Mouse (Mus musculus) limb, embryonic 13.5 days (tissue): Measurements from ENCODE around the gene Gabrb1. TPM values are rescaled to one million over a fixed set of nuclear protein-coding genes. Genes with fewer than 3 reads are reported as not detected.

Source experiments
- ATAC-seq: fragments of 200-750 bp; cut with Nextera tagmentation; 2 replicates; pipeline ENCODE4 v1.8.0; 2017; ENCODE audit warnings: low read depth, moderate number of reproducible peaks, moderate TSS enrichment; ENCODE audit not compliant: low FRiP score
- H3K27ac ChIP-seq: fragments of 300-500 bp; sonication (generic); 2 replicates; pipeline ENCODE4 v1.5.1; 2015; ENCODE audit warnings: inconsistent platforms, mild to moderate bottlenecking, moderate library complexity
- H3K27me3 ChIP-seq: fragments of 300-500 bp; sonication (generic); 2 replicates; pipeline ENCODE4 v1.6.1; 2015; ENCODE audit warnings: mild to moderate bottlenecking, inconsistent platforms
- H3K36me3 ChIP-seq: fragments of 300-500 bp; sonication (generic); 2 replicates; pipeline ENCODE4 v1.6.1; 2015; ENCODE audit warnings: inconsistent platforms, mild to moderate bottlenecking, moderate library complexity
- H3K4me1 ChIP-seq: fragments of 300-500 bp; sonication (generic); 2 replicates; pipeline ENCODE4 v1.6.1; 2015; ENCODE audit warnings: inconsistent platforms
- H3K4me2 ChIP-seq: fragments of 300-500 bp; sonication (generic); replicated peaks from 2 replicates; pipeline ENCODE4 v1.6.1; 2015; ENCODE audit warnings: inconsistent platforms, mild to moderate bottlenecking, moderate library complexity
- H3K4me3 ChIP-seq: fragments of 300-500 bp; sonication (generic); 2 replicates; pipeline ENCODE4 v1.5.1; 2015; ENCODE audit warnings: moderate library complexity, mild to moderate bottlenecking, inconsistent platforms
- H3K9ac ChIP-seq: fragments of 300-500 bp; sonication (generic); 2 replicates; pipeline ENCODE4 v1.6.1; 2015; ENCODE audit warnings: mild to moderate bottlenecking, inconsistent platforms
- H3K9me3 ChIP-seq: fragments of 300-500 bp; sonication (generic); 2 replicates; pipeline ENCODE4 v1.6.1; 2016; ENCODE audit warnings: inconsistent platforms
- WGBS: fragments of 180-500 bp; shearing (Covaris S2); methylation state at CpG from one replicate; pipeline ENCODE4 v1.1.7; 2015; 5-methylcytosine and 5-hydroxymethylcytosine counted together
- polyA plus RNA-seq: library from polyadenylated mRNA; unstranded; fragments of >200 nt; fragmentation: Nextera tagmentation; extraction: Ambion mirVana; gene quantifications from 2 replicates; pipeline ENCODE4 v1.2.1, GENCODE M21; 2015

Gene Gabrb1
- polyA plus RNA-seq, 1 experiment from 2014 or later = 1.7 TPM

GRCm38 (mm10) chr5:71972831-71973230, 314.9 kb downstream of the Gabrb1 start:
- Histone ChIP-seq H3K9ac (no peak overlapping the region), H3K4me1 (no peaks in the 10 kb centered on the region), H3K4me2 (no peak overlapping the region), H3K9me3 (no peaks in the 10 kb centered on the region), H3K36me3 (no peaks in the 10 kb centered on the region), H3K27ac (no peak overlapping the region), H3K27me3 (no peaks in the 10 kb centered on the region), H3K4me3 (no peak overlapping the region)
- 80% methylated on average over 5 of the region's 5 CpGs for WGBS
- no peak for ATAC-seq

- no peaks in the 10 kb centered on the region for H3K36me3 ChIP-seq
- H3K4me2 ChIP-seq = no peak overlapping the region
- no peaks in the 10 kb centered on the region for H3K4me1 ChIP-seq
- no peak overlapping the region for H3K9ac ChIP-seq
- 85% methylated on average over 4 of the region's 4 CpGs for WGBS
- no peaks in the 10 kb centered on the region for H3K27me3 ChIP-seq
- no peak for ATAC-seq
- H3K9me3 ChIP-seq = no peaks in the 10 kb centered on the region
- no peak overlapping the region for H3K27ac ChIP-seq
- H3K4me3 ChIP-seq = no peak overlapping the region
Measured at GRCm38 (mm10) chr5:71976133-71976532, 318.2 kb downstream of the Gabrb1 start.

- Histone ChIP-seq H3K27ac (no peak overlapping the region), H3K4me3 (no peak overlapping the region), H3K27me3 (no peaks in the 10 kb centered on the region), H3K4me1 (no peaks in the 10 kb centered on the region), H3K4me2 (no peak overlapping the region), H3K9me3 (no peaks in the 10 kb centered on the region), H3K9ac (no peak overlapping the region), H3K36me3 (no peaks in the 10 kb centered on the region)
- no peak for ATAC-seq
- WGBS = 56% methylated on average over 5 of the region's 5 CpGs
Measured at GRCm38 (mm10) chr5:71976571-71977061, 318.7 kb downstream of the Gabrb1 start.

- ATAC-seq = no peak
- H3K4me1 ChIP-seq = no peaks in the 10 kb centered on the region
- H3K4me2 ChIP-seq = no peak overlapping the region
- H3K4me3 ChIP-seq = no peak overlapping the region
- no peaks in the 10 kb centered on the region for H3K36me3 ChIP-seq
- no peak overlapping the region for H3K27ac ChIP-seq
- no peak overlapping the region for H3K9ac ChIP-seq
- WGBS = 50% methylated on average over 1 of the region's 1 CpGs
- no peaks in the 10 kb centered on the region for H3K27me3 ChIP-seq
- no peaks in the 10 kb centered on the region for H3K9me3 ChIP-seq
Measured at GRCm38 (mm10) chr5:71986561-71986960, 328.6 kb downstream of the Gabrb1 start.

GRCm38 (mm10) chr5:71986983-71987398, 329.1 kb downstream of the Gabrb1 start:
- 66% methylated on average over 5 of the region's 5 CpGs for WGBS
- Histone ChIP-seq H3K4me3 (no peak overlapping the region), H3K9ac (no peak overlapping the region), H3K36me3 (no peaks in the 10 kb centered on the region), H3K27me3 (no peaks in the 10 kb centered on the region), H3K4me2 (no peak overlapping the region), H3K27ac (no peak overlapping the region), H3K4me1 (no peaks in the 10 kb centered on the region), H3K9me3 (no peaks in the 10 kb centered on the region)
- no peak for ATAC-seq

GRCm38 (mm10) chr5:71999466-71999865, 341.6 kb downstream of the Gabrb1 start:
- no peaks in the 10 kb centered on the region for H3K9me3 ChIP-seq
- ATAC-seq = no peak
- H3K4me1 ChIP-seq = no peaks in the 10 kb centered on the region
- no peak overlapping the region for H3K4me3 ChIP-seq
- H3K4me2 ChIP-seq = no peak overlapping the region
- H3K27ac ChIP-seq = no peak overlapping the region
- H3K9ac ChIP-seq = no peak overlapping the region
- no peaks in the 10 kb centered on the region for H3K36me3 ChIP-seq
- no peaks in the 10 kb centered on the region for H3K27me3 ChIP-seq
- 74% methylated on average over 4 of the region's 4 CpGs for WGBS

- Histone ChIP-seq H3K27me3 (no peaks in the 10 kb centered on the region), H3K4me3 (no peak overlapping the region), H3K36me3 (no peaks in the 10 kb centered on the region), H3K4me2 (no peak overlapping the region), H3K9ac (no peak overlapping the region), H3K27ac (no peak overlapping the region), H3K4me1 (no peaks in the 10 kb centered on the region), H3K9me3 (no peaks in the 10 kb centered on the region)
- ATAC-seq = no peak
- WGBS = 81% methylated on average over 3 of the region's 3 CpGs
Measured at GRCm38 (mm10) chr5:72003811-72004435, 346.0 kb downstream of the Gabrb1 start.

GRCm38 (mm10) chr5:72036954-72037353, 379.0 kb downstream of the Gabrb1 start:
- H3K4me1 ChIP-seq = no peaks in the 10 kb centered on the region
- no peak for ATAC-seq
- H3K4me3 ChIP-seq = no peak overlapping the region
- H3K27me3 ChIP-seq = no peaks in the 10 kb centered on the region
- no peaks in the 10 kb centered on the region for H3K9me3 ChIP-seq
- H3K9ac ChIP-seq = no peak overlapping the region
- H3K4me2 ChIP-seq = no peak overlapping the region
- H3K27ac ChIP-seq = no peak overlapping the region
- no peaks in the 10 kb centered on the region for H3K36me3 ChIP-seq

- H3K27me3 ChIP-seq = no peaks in the 10 kb centered on the region
- no peak overlapping the region for H3K4me3 ChIP-seq
- no peaks in the 10 kb centered on the region for H3K4me1 ChIP-seq
- no peak overlapping the region for H3K4me2 ChIP-seq
- ATAC-seq = no peak
- no peak overlapping the region for H3K9ac ChIP-seq
- H3K9me3 ChIP-seq = no peaks in the 10 kb centered on the region
- H3K27ac ChIP-seq = no peak overlapping the region
- 77% methylated on average over 12 of the region's 12 CpGs for WGBS
- H3K36me3 ChIP-seq = no peaks in the 10 kb centered on the region
Measured at GRCm38 (mm10) chr5:72043226-72044151, 385.6 kb downstream of the Gabrb1 start.

GRCm38 (mm10) chr5:72046261-72046660, 388.3 kb downstream of the Gabrb1 start:
- H3K4me1 ChIP-seq = no peaks in the 10 kb centered on the region
- WGBS = 72% methylated on average over 2 of the region's 2 CpGs
- no peak overlapping the region for H3K4me2 ChIP-seq
- H3K36me3 ChIP-seq = no peaks in the 10 kb centered on the region
- no peak overlapping the region for H3K9ac ChIP-seq
- H3K4me3 ChIP-seq = no peak overlapping the region
- no peak for ATAC-seq
- H3K9me3 ChIP-seq = no peaks in the 10 kb centered on the region
- H3K27me3 ChIP-seq = no peaks in the 10 kb centered on the region
- no peak overlapping the region for H3K27ac ChIP-seq

GRCm38 (mm10) chr5:72064079-72064478, 406.2 kb downstream of the Gabrb1 start:
- no peak for ATAC-seq
- no peaks in the 10 kb centered on the region for H3K9me3 ChIP-seq
- H3K27ac ChIP-seq = no peak overlapping the region
- WGBS = 68% methylated on average over 1 of the region's 1 CpGs
- H3K9ac ChIP-seq = no peak overlapping the region
- H3K4me3 ChIP-seq = no peak overlapping the region
- no peaks in the 10 kb centered on the region for H3K4me1 ChIP-seq
- no peak overlapping the region for H3K4me2 ChIP-seq
- H3K36me3 ChIP-seq = no peaks in the 10 kb centered on the region
- H3K27me3 ChIP-seq = no peaks in the 10 kb centered on the region

- Histone ChIP-seq H3K27me3 (no peaks in the 10 kb centered on the region), H3K4me1 (no peaks in the 10 kb centered on the region), H3K9me3 (no peaks in the 10 kb centered on the region), H3K4me3 (no peak overlapping the region), H3K4me2 (no peak overlapping the region), H3K27ac (no peak overlapping the region), H3K9ac (no peak overlapping the region), H3K36me3 (no peaks in the 10 kb centered on the region)
- WGBS = 64% methylated on average over 6 of the region's 6 CpGs
- no peak for ATAC-seq
Measured at GRCm38 (mm10) chr5:72068826-72069225, 410.9 kb downstream of the Gabrb1 start.
